Mouse (Mus musculus): ENCODE results near the gene Tor1aip2.

- TF ChIP-seq CTCF (IDR thresholded peaks at IDR 0.05; ENCODE audit: control insufficient read depth, insufficient read depth, low read length) (no peak), POLR2A (IDR thresholded peaks at IDR 0.05; ENCODE audit: borderline replicate concordance, control insufficient read depth, low read depth, low read length) (no peak)
Measured at GRCm38 (mm10) chr1:156041451-156042241, 6.4 kb downstream of the Tor1aip2 start.

All from bone marrow, adult 2 months (tissue).